Mouse (Mus musculus) C2C12 (cell line): ENCODE results near the gene Wif1. TPM values are rescaled to one million over a fixed set of nuclear protein-coding genes. Genes with fewer than 3 reads are reported as not detected.

ENCODE experiments used
- H3K27me3 ChIP-seq: one replicate; pipeline ENCODE4 v1.6.1; 2011; ENCODE audit not compliant: control insufficient read depth, insufficient read depth, insufficient read length
- H3K36me3 ChIP-seq: one replicate; pipeline ENCODE4 v1.6.1; 2011; ENCODE audit not compliant: control insufficient read depth, insufficient read depth
- H3K4me3 ChIP-seq: one replicate; pipeline ENCODE4 v1.5.1; 2011; ENCODE audit warnings: mild to moderate bottlenecking, control low read depth; ENCODE audit not compliant: poor library complexity, insufficient read depth, severe bottlenecking
- H3K79me2 ChIP-seq: one replicate; pipeline ENCODE4 v1.6.1; 2011; ENCODE audit not compliant: control insufficient read depth, insufficient read depth
- H3K79me3 ChIP-seq: one replicate; pipeline ENCODE4 v1.6.1; 2011; ENCODE audit warnings: low read depth, control low read depth
- H3ac ChIP-seq: one replicate; pipeline ENCODE3; 2011; ENCODE audit warnings: low read depth; ENCODE audit not compliant: control insufficient read depth, insufficient read length
- CEBPB ChIP-seq: IDR thresholded peaks from one replicate; pipeline ENCODE4 v1.6.1; 2011; ENCODE audit warnings: low read depth, mild to moderate bottlenecking, control low read depth, moderate library complexity
- CTCF ChIP-seq: IDR thresholded peaks from one replicate; pipeline ENCODE4 v1.5.1; 2011; ENCODE audit not compliant: control insufficient read depth, insufficient read depth, insufficient read length
- FOSL1 ChIP-seq: IDR thresholded peaks from one replicate; pipeline ENCODE4 v1.8.0; 2011; ENCODE audit warnings: mild to moderate bottlenecking, low read length; ENCODE audit not compliant: poor library complexity, insufficient read depth, severe bottlenecking
- MAX ChIP-seq: IDR thresholded peaks from one replicate; pipeline ENCODE4 v1.6.1; 2011; ENCODE audit warnings: mild to moderate bottlenecking, control low read depth
- MYOD1 ChIP-seq: IDR thresholded peaks from one replicate; pipeline ENCODE4 v1.6.1; 2011; ENCODE audit warnings: low read depth; ENCODE audit not compliant: control insufficient read depth, insufficient read length
- MYOG ChIP-seq: IDR thresholded peaks from one replicate; pipeline ENCODE4 v1.6.1; 2011; ENCODE audit not compliant: control insufficient read depth, insufficient read length; ENCODE audit errors: extremely low read depth
- USF1 ChIP-seq: IDR thresholded peaks from one replicate; pipeline ENCODE4 v1.6.1; 2011; ENCODE audit warnings: low read depth, mild to moderate bottlenecking, control low read depth, moderate library complexity
- polyA plus RNA-seq: library from polyadenylated mRNA; unstranded; fragments of >200 nt; fragmentation: generic; extraction: Trizol; gene quantifications from one replicate; pipeline ENCODE4 v1.2.1, GENCODE M21; 2012; ENCODE audit warnings: missing spikeins

Gene Wif1
- polyA plus RNA-seq, 1 experiment, result not detected

GRCm38 (mm10) chr10:121040911-121041310 is 7.2 kb downstream of the Wif1 start:
- H3K79me2 ChIP-seq, result no peaks in the 10 kb centered on the region
- no peak overlapping the region for H3ac ChIP-seq
- H3K27me3 ChIP-seq, result peaks cover 16% of the 10 kb centered on the region
- H3K4me3 ChIP-seq, result no peak overlapping the region
- no peak for TF ChIP-seq USF1
- TF ChIP-seq MAX, result no peak
- no peak for TF ChIP-seq CEBPB
- no peak for TF ChIP-seq MYOG
- TF ChIP-seq FOSL1, result no peak
- no peak for TF ChIP-seq CTCF
- TF ChIP-seq MYOD1, result no peak
- no peaks in the 10 kb centered on the region for H3K79me3 ChIP-seq
- H3K36me3 ChIP-seq, result no peaks in the 10 kb centered on the region

- Histone ChIP-seq H3K79me2 (no peaks in the 10 kb centered on the region), H3K79me3 (no peaks in the 10 kb centered on the region), H3K36me3 (no peaks in the 10 kb centered on the region), H3ac (no peak overlapping the region), H3K4me3 (no peak overlapping the region), H3K27me3 (no peaks in the 10 kb centered on the region)
- no peak for TF ChIP-seq MYOD1
- TF ChIP-seq FOSL1, result no peak
Observed at GRCm38 (mm10) chr10:121047440-121047839, 13.7 kb downstream of the Wif1 start.

- Histone ChIP-seq H3K79me3 (no peaks in the 10 kb centered on the region), H3K27me3 (no peaks in the 10 kb centered on the region), H3ac (no peak overlapping the region), H3K4me3 (no peak overlapping the region), H3K79me2 (no peaks in the 10 kb centered on the region), H3K36me3 (no peaks in the 10 kb centered on the region)
- TF ChIP-seq MYOG (no peak), USF1 (no peak), MYOD1 (no peak)
Observed at GRCm38 (mm10) chr10:121052076-121052475, 18.3 kb downstream of the Wif1 start.

GRCm38 (mm10) chr10:121055452-121056188 is 21.9 kb downstream of the Wif1 start:
- Histone ChIP-seq H3K27me3 (no peaks in the 10 kb centered on the region), H3K79me2 (no peaks in the 10 kb centered on the region), H3ac (no peak overlapping the region), H3K4me3 (no peak overlapping the region), H3K36me3 (no peaks in the 10 kb centered on the region), H3K79me3 (no peaks in the 10 kb centered on the region)
- TF ChIP-seq USF1 (no peak), CEBPB (no peak)

- no peaks in the 10 kb centered on the region for H3K79me2 ChIP-seq
- TF ChIP-seq MYOG (no peak), FOSL1 (no peak), CEBPB (no peak), CTCF (no peak), MAX (no peak), USF1 (no peak), MYOD1 (no peak)
- no peaks in the 10 kb centered on the region for H3K79me3 ChIP-seq
- no peaks in the 10 kb centered on the region for H3K36me3 ChIP-seq
- H3ac ChIP-seq, result no peak overlapping the region
- no peak overlapping the region for H3K4me3 ChIP-seq
- H3K27me3 ChIP-seq, result no peaks in the 10 kb centered on the region
Observed at GRCm38 (mm10) chr10:121056823-121057222, 23.1 kb downstream of the Wif1 start.

- Histone ChIP-seq H3K4me3 (no peak overlapping the region), H3ac (no peak overlapping the region), H3K36me3 (no peaks in the 10 kb centered on the region), H3K79me2 (no peaks in the 10 kb centered on the region), H3K79me3 (no peaks in the 10 kb centered on the region), H3K27me3 (peaks cover 10% of the 10 kb centered on the region)
- TF ChIP-seq CEBPB, result no peak
Observed at GRCm38 (mm10) chr10:121059043-121060003, 25.6 kb downstream of the Wif1 start.
